Mouse (Mus musculus): ENCODE results near the gene Ppp1r1a.

- TF ChIP-seq CTCF (IDR thresholded peaks at IDR 0.05; ENCODE audit: control insufficient read depth, insufficient read depth, low read length) (no peak), POLR2A (IDR thresholded peaks at IDR 0.05; ENCODE audit: borderline replicate concordance, control insufficient read depth, low read depth, low read length) (no peak)
Observed at GRCm38 (mm10) chr15:103502435-103503250, 35.2 kb downstream of the Ppp1r1a start, which contains the start of gene Pde1b.
